Mouse (Mus musculus) cerebellum, postnatal 14 days (tissue): Measurements from ENCODE around the gene Me3.

Experiments
- DNase-seq, 2 experiments: peaks; one replicate each; pipeline ENCODE4 v3.0.0; 2021; ENCODE audit warnings: mixed read lengths in 2 of 2

The Me3 gene

GRCm38 (mm10) chr7:89667570-89667969, 35.4 kb downstream of the Me3 start:
- DNase-seq, result no peak

- DNase-seq, result no peak
These were observed 37.3 kb downstream of the Me3 start for GRCm38 (mm10) chr7:89669461-89669860.

GRCm38 (mm10) chr7:89671104-89671831, 39.1 kb downstream of the Me3 start:
- DNase-seq, result no peak

GRCm38 (mm10) chr7:89676176-89676575, 44.0 kb downstream of the Me3 start:
- no peak for DNase-seq

- DNase-seq, result no peak
These were observed 45.7 kb downstream of the Me3 start for GRCm38 (mm10) chr7:89677850-89678249.

GRCm38 (mm10) chr7:89678719-89679118, 46.5 kb downstream of the Me3 start:
- DNase-seq, result no peak

GRCm38 (mm10) chr7:89679139-89679538, 46.9 kb downstream of the Me3 start:
- DNase-seq, result no peak

GRCm38 (mm10) chr7:89679621-89680140, 47.5 kb downstream of the Me3 start:
- DNase-seq, result no peak

GRCm38 (mm10) chr7:89680891-89681290, 48.7 kb downstream of the Me3 start:
- no peak for DNase-seq

- no peak for DNase-seq
These were observed 49.7 kb downstream of the Me3 start for GRCm38 (mm10) chr7:89681666-89682470.

- DNase-seq, result peak; percentile 47 to 49
These were observed 66.0 kb downstream of the Me3 start for GRCm38 (mm10) chr7:89698186-89698585.

GRCm38 (mm10) chr7:89699668-89700350, 67.6 kb downstream of the Me3 start:
- DNase-seq, result peak; percentile 66 to 79

GRCm38 (mm10) chr7:89700511-89700910, 68.3 kb downstream of the Me3 start:
- DNase-seq, result no peak

- DNase-seq, result no peak
These were observed 78.6 kb downstream of the Me3 start for GRCm38 (mm10) chr7:89710776-89711175.

GRCm38 (mm10) chr7:89713059-89713458, 80.9 kb downstream of the Me3 start:
- DNase-seq, result no peak

GRCm38 (mm10) chr7:89716226-89716625, 84.0 kb downstream of the Me3 start:
- DNase-seq, result no peak

- DNase-seq, result no peak
These were observed 85.3 kb downstream of the Me3 start for GRCm38 (mm10) chr7:89717521-89717920.

- no peak for DNase-seq
These were observed 86.1 kb downstream of the Me3 start for GRCm38 (mm10) chr7:89718264-89718663.

GRCm38 (mm10) chr7:89720256-89720655, 88.1 kb downstream of the Me3 start:
- no peak for DNase-seq

GRCm38 (mm10) chr7:89726712-89727111, 94.5 kb downstream of the Me3 start:
- DNase-seq, result no peak

- DNase-seq, result no peak
These were observed 95.4 kb downstream of the Me3 start for GRCm38 (mm10) chr7:89727615-89728014.

- DNase-seq, result peak; percentile 14 to 20
These were observed 96.2 kb downstream of the Me3 start for GRCm38 (mm10) chr7:89728393-89728792.

- no peak for DNase-seq
These were observed 98.3 kb downstream of the Me3 start for GRCm38 (mm10) chr7:89730514-89730913.
